Mouse (Mus musculus) G1E (cell line): ENCODE results near the gene Pde4d.

Experiments used
- CTCF ChIP-seq: IDR thresholded peaks from 2 replicates; pipeline ENCODE4 v1.5.1; 2012; ENCODE audit warnings: low read depth, low read length, inconsistent platforms, mixed read lengths
- GATA1 ChIP-seq: IDR thresholded peaks from 2 replicates; pipeline ENCODE4 v1.6.1; 2012; ENCODE audit warnings: borderline replicate concordance, low read length, inconsistent platforms, mixed read lengths
- GATA2 ChIP-seq: IDR thresholded peaks from 2 replicates; pipeline ENCODE4 v1.6.1; 2012; ENCODE audit warnings: low read depth, low read length, inconsistent platforms, borderline replicate concordance
- POLR2AphosphoS5 ChIP-seq: IDR thresholded peaks from 2 replicates; pipeline ENCODE4 v1.6.1; 2012; ENCODE audit warnings: low read depth, low read length, inconsistent platforms; ENCODE audit not compliant: insufficient replicate concordance
- TAL1 ChIP-seq: conservative IDR thresholded peaks from 2 replicates; pipeline ENCODE4 v1.6.1; 2012; ENCODE audit warnings: low read depth, low read length, inconsistent platforms, mixed read lengths

GRCm38 (mm10) chr13:108528343-108528742, 78.6 kb downstream of the Pde4d start:
- no peak for TF ChIP-seq CTCF
- TF ChIP-seq TAL1: no peak
- no peak for TF ChIP-seq GATA1
- TF ChIP-seq POLR2AphosphoS5: no peak
- no peak for TF ChIP-seq GATA2
